Mouse (Mus musculus) megakaryocyte-erythroid progenitor cell, adult 5 weeks (primary cell): ENCODE measurements around the gene Xaf1. TPM values are rescaled to one million over a fixed set of nuclear protein-coding genes. Genes with fewer than 3 reads are reported as not detected.

Experiments
- polyA plus RNA-seq: library from polyadenylated mRNA; stranded (reverse); fragments of >175 nt; gene quantifications from 2 replicates; pipeline ENCODE4 v1.2.3, GENCODE M21; 2012

Xaf1 gene
- 0.88 and 2.0 TPM in 2 replicates for polyA plus RNA-seq

GRCm38 (mm10) chr11:72301334-72301733, at the start of gene Xaf1:
Xaf1 (plus strand) TSS chr11:72301629.

GRCm38 (mm10) chr11:72266960-72267560, 34.4 kb upstream of the Xaf1 start, which contains the start of gene Slc13a5:
Slc13a5 (minus strand) TSS chr11:72267222.

GRCm38 (mm10) chr11:72314151-72314895, 12.9 kb downstream of the Xaf1 start, which contains the start of gene Fbxo39:
Fbxo39 (plus strand) TSS chr11:72314444.

GRCm38 (mm10) chr11:72362347-72362741, 60.9 kb downstream of the Xaf1 start, which contains the start of gene Tekt1:
Tekt1 (minus strand) TSS chr11:72362442.

Other genes with a start within 250 kb of the Xaf1 start
- not detected in 2 replicates for gene Pitpnm3, start 165.9 kb upstream of the Xaf1 start, polyA plus RNA-seq
- gene Gm43951, start 94.8 kb upstream of the Xaf1 start, polyA plus RNA-seq: 0.12 and 0.52 TPM in 2 replicates
- 2.5 and 3.0 TPM in 2 replicates for gene 4933427D14Rik, start 94.2 kb upstream of the Xaf1 start, polyA plus RNA-seq
- gene Txndc17, start 94.1 kb upstream of the Xaf1 start, polyA plus RNA-seq: 23.9 and 31.2 TPM in 2 replicates
- gene Med31, start 86.0 kb upstream of the Xaf1 start, polyA plus RNA-seq: 0.78 and 1.3 TPM in 2 replicates
- not detected in 2 replicates for gene Slc13a5, start 34.4 kb upstream of the Xaf1 start, polyA plus RNA-seq
- gene Fbxo39, start 12.8 kb downstream of the Xaf1 start, polyA plus RNA-seq: not detected in 2 replicates
- gene Tekt1, start 60.8 kb downstream of the Xaf1 start, polyA plus RNA-seq: 0.04 TPM in 1 of 2 replicates, not detected in the other
- 1.1 and 1.3 TPM in 2 replicates for gene Smtnl2, start 110.1 kb downstream of the Xaf1 start, polyA plus RNA-seq
- not detected in 2 replicates for gene Ggt6, start 133.9 kb downstream of the Xaf1 start, polyA plus RNA-seq
- 139 and 185 TPM in 2 replicates for gene Mybbp1a, start 139.7 kb downstream of the Xaf1 start, polyA plus RNA-seq
- gene Spns2, start 188.3 kb downstream of the Xaf1 start, polyA plus RNA-seq: 46.8 and 84.9 TPM in 2 replicates
- gene Spns3, start 248.9 kb downstream of the Xaf1 start, polyA plus RNA-seq: 94.8 and 98.0 TPM in 2 replicates